Mouse (Mus musculus) thymus, postnatal 36 days (tissue): ENCODE results near the gene Noxo1.

Experiments
- DNase-seq, 2 experiments: peaks; one replicate each; pipeline ENCODE4 v3.0.0; 2022; ENCODE audit warnings: mixed read lengths in 2 of 2

Gene Noxo1

DNA sequence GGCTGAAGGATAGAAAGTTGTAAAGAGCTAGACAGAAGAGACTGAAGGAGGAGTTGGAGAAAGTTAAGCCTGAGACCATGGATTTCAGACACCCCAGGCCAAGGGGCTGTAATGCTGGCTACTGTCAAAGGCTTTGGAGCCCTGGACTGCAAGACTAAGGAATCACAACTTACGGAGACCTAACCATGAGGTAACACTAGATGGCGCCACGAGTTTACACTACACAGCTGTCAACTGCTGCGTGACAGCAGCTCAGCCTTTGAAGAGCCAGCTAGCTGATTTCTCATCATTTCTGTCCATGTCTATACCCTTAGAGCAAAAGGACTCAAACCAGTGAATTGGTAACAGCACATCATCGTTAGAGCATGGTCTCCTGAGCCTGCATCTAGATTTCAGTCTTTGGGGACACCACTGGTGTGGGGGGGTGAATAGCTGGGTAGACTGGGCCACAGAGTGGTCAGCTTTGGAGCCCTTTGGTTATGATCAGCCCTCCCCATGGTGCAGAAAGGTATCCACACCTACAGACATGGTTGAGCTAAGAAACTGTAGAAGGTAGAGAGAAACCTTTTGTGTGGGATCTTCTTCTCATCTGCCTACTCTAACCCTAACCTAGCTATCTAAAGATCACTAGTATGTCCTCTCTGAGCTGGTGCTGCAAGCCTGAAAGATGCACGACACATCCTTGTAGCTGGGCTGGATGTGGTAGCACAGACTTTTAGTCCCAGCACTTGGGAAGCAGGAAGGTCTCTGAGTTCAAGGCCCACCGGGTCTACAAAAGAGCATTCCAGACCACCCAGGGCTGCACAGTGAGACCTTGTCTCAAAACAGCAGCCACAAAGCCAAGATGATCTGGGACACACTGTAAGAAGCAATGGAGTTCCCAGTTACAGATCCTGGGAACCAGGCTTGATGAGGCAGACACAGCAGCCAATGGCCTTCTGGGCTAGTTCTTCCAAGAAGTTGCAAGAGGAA lies 49.8 kb downstream of the Noxo1 start:
- peak; percentile 68 to 76 for DNase-seq

DNA sequence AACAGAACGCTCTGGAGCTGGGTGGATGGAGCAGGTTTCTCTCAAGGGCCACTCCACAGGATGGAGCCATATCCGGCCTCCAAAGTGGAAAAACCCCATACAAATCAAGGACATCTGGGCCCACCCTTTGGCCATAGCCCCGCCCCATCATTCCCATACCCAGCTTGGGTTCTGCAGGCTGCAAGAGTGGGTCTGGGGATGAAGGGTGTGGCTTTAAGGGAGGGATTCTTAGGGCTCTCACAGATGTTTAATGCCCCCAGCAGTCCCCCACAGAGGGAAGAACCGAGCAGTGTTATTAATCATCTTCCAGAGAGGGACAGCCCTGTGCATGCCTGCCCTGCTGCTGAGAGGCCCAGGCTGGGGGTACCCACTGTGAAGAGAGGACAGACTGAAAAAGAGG lies 51.0 kb downstream of the Noxo1 start:
- DNase-seq: no peak
